Mouse (Mus musculus) 416B (cell line): ENCODE data around the gene Mapk7.

Source experiments
- DNase-seq: peaks from one replicate; pipeline ENCODE4 v3.0.0; 2011; ENCODE audit warnings: low read depth

Gene Mapk7

GRCm38 (mm10) chr11:61490944-61491520 is 3.2 kb downstream of the Mapk7 start:
- DNase-seq: no peak

GRCm38 (mm10) chr11:61489874-61490273 is 4.3 kb downstream of the Mapk7 start:
- DNase-seq: no peak

- DNase-seq: no peak
Observed at GRCm38 (mm10) chr11:61489085-61489484, 5.1 kb downstream of the Mapk7 start.

- DNase-seq: no peak
Observed at GRCm38 (mm10) chr11:61487936-61488335, 6.3 kb downstream of the Mapk7 start.

- no peak for DNase-seq
Observed at GRCm38 (mm10) chr11:61487401-61487800, 6.8 kb downstream of the Mapk7 start.

- no peak for DNase-seq
Observed at GRCm38 (mm10) chr11:61486458-61487219, 7.6 kb downstream of the Mapk7 start.

- no peak for DNase-seq
Observed at GRCm38 (mm10) chr11:61485541-61486457, 8.4 kb downstream of the Mapk7 start.

GRCm38 (mm10) chr11:61484613-61485540 is 9.3 kb downstream of the Mapk7 start, which contains the start of gene Mfap4:
Gene Mfap4 (plus strand): TSS chr11:61485431.
- DNase-seq: no peak

- DNase-seq: no peak
Observed at GRCm38 (mm10) chr11:61484256-61484612, 10.0 kb downstream of the Mapk7 start.

GRCm38 (mm10) chr11:61483226-61483845 is 10.9 kb downstream of the Mapk7 start:
- DNase-seq: no peak

- DNase-seq: no peak
Observed at GRCm38 (mm10) chr11:61481239-61482090, 12.7 kb downstream of the Mapk7 start.

GRCm38 (mm10) chr11:61478788-61479187 is 15.4 kb downstream of the Mapk7 start:
- DNase-seq: no peak

- no peak for DNase-seq
Observed at GRCm38 (mm10) chr11:61477566-61478508, 16.4 kb downstream of the Mapk7 start.

GRCm38 (mm10) chr11:61476786-61477382 is 17.3 kb downstream of the Mapk7 start:
- no peak for DNase-seq

GRCm38 (mm10) chr11:61473630-61474029 is 20.6 kb downstream of the Mapk7 start:
- DNase-seq: no peak

GRCm38 (mm10) chr11:61470880-61471279 is 23.3 kb downstream of the Mapk7 start:
- no peak for DNase-seq

- peak; percentile 20 for DNase-seq
Observed at GRCm38 (mm10) chr11:61469317-61469917, 24.8 kb downstream of the Mapk7 start.

- DNase-seq: no peak
Observed at GRCm38 (mm10) chr11:61468534-61468933, 25.7 kb downstream of the Mapk7 start.
